ENCODE assay signal across 22 mouse cellular contexts in genomic region chr5:98815269-98815668, GRCm38 (mm10). TPM values are rescaled to one million over a fixed set of nuclear protein-coding genes. Genes with fewer than 3 reads are reported as not detected.
A peak's percentile ranks its signal among the peaks of the same experiment; 100 is the strongest.
DNase-seq lines count a peak whose midpoint lies in the region; ATAC-seq and TF ChIP-seq lines count a peak whose summit lies in the region.
"Had no signal": no experiment of that assay in that cellular context is flagged by ENCODE, and none has a peak within 500 bp of the region (broad histone marks: within the 10 kb centered on the region; RNA-seq: fewer than 3 reads in every experiment).

No protein-coding gene starts in this region.

- H3K9me3 ChIP-seq in lung, embryonic 14.5 days (ENCODE audit: low read depth, low read length), result no peaks in the 10 kb centered on the region
- peaks cover 2% of the 10 kb centered on the region; the same call in 1 of the 2 replicates for H3K9me3 ChIP-seq in lung, embryonic 16.5 days (ENCODE audit: control insufficient read depth, low read length)
- no peaks in the 10 kb centered on the region for H3K9me3 ChIP-seq in lung, postnatal 0 days (ENCODE audit: low read length)

- no peaks in the 10 kb centered on the region for H3K36me3 ChIP-seq in lung, embryonic 14.5 days (ENCODE audit: insufficient read depth)
- H3K36me3 ChIP-seq in lung, embryonic 16.5 days (ENCODE audit: control insufficient read depth, insufficient read depth, low read length), result no peaks in the 10 kb centered on the region
- H3K36me3 ChIP-seq in lung, postnatal 0 days (ENCODE audit: insufficient read depth, low read length), result no peaks in the 10 kb centered on the region
- H3K36me3 ChIP-seq: G1E had no signal

- no peak overlapping the region for H3K4me3 ChIP-seq in lung, embryonic 14.5 days (ENCODE audit: low read depth, low read length)
- H3K4me3 ChIP-seq in lung, embryonic 16.5 days (ENCODE audit: low read length), result no peak overlapping the region
- no peak overlapping the region for H3K4me3 ChIP-seq in lung, adult 2 months (replicated peaks; ENCODE audit: extremely low read depth, low read depth, low read length)
- no peak overlapping the region for H3K4me3 ChIP-seq in lung, postnatal 0 days (ENCODE audit: low read depth, low read length)

- 81% methylated on average over 1 of the region's 1 CpGs for WGBS in lung, embryonic 14.5 days
- 43% methylated on average over 1 of the region's 1 CpGs for WGBS in lung, embryonic 16.5 days
- 50% methylated on average over 1 of the region's 1 CpGs for WGBS in lung, adult 2 months
- WGBS in lung, postnatal 0 days, result 55% methylated on average over 1 of the region's 1 CpGs

- TF ChIP-seq POLR2A in lung, adult 2 months (IDR thresholded peaks at IDR 0.05; ENCODE audit: borderline replicate concordance, extremely low read depth, low read depth, low read length), result no peak

- H3K9ac ChIP-seq in lung, embryonic 14.5 days, result no peak overlapping the region
- H3K9ac ChIP-seq in lung, embryonic 16.5 days (ENCODE audit: low read length), result no peak overlapping the region
- no peak overlapping the region for H3K9ac ChIP-seq in lung, postnatal 0 days (replicated peaks; ENCODE audit: low read depth)

- peak; percentile 27 for DNase-seq in lung, embryonic 14.5 days
- no peak for DNase-seq in lung, postnatal 25 days (ENCODE audit: low spot score)
- no peak for DNase-seq in lung, adult 2 months
- DNase-seq in lung, postnatal 0 days (ENCODE audit: low spot score), result peak; percentile 52
- no peak for DNase-seq in lung, postnatal 14 days
- DNase-seq: adrenal gland, adult 2 months; adrenal gland, adult 8-10 months; adrenal gland, postnatal 10 days; adrenal gland, postnatal 14 days; adrenal gland, postnatal 25 days; adrenal gland, postnatal 36 days; B cell, adult 2 months; cerebellum, adult 11 months; cerebellum, adult 11-12 months; cerebellum, adult 18-20 months had no signal

- TF ChIP-seq CTCF in lung, embryonic 14.5 days (IDR thresholded peaks at IDR 0.05; ENCODE audit: low read depth), result no peak
- no peak for TF ChIP-seq CTCF in lung, adult 2 months (IDR thresholded peaks at IDR 0.05; ENCODE audit: insufficient read depth, low read length)
- no peak for TF ChIP-seq CTCF in lung, postnatal 0 days (IDR thresholded peaks at IDR 0.05)

- TF ChIP-seq EP300 in lung, postnatal 0 days (IDR thresholded peaks at IDR 0.05), result peak; percentile 38

- no peak for ATAC-seq in lung, embryonic 14.5 days (ENCODE audit: insufficient read depth)
- peak; percentile 75; the same call in 1 of the 2 replicates for ATAC-seq in lung, embryonic 16.5 days (ENCODE audit: low read depth)
- ATAC-seq in lung, postnatal 0 days, result no peak
- ATAC-seq: activated CD4-positive, CD25-positive, alpha-beta regulatory T cell, adult 4 months; CD4-positive, CD25-positive, alpha-beta regulatory T cell, adult 4 months; Patski had no signal

- H3K4me1 ChIP-seq in lung, embryonic 14.5 days (ENCODE audit: insufficient read depth), result no peaks in the 10 kb centered on the region
- no peaks in the 10 kb centered on the region for H3K4me1 ChIP-seq in lung, embryonic 16.5 days (replicated peaks; ENCODE audit: control insufficient read depth, insufficient read depth, low read length)
- no peaks in the 10 kb centered on the region; the same call in 1 of the 2 replicates for H3K4me1 ChIP-seq in lung, adult 2 months (ENCODE audit: control insufficient read depth, insufficient read depth, low read length)
- no peaks in the 10 kb centered on the region for H3K4me1 ChIP-seq in lung, postnatal 0 days (ENCODE audit: insufficient read depth, low read depth, low read length)

- no peak overlapping the region for H3K4me2 ChIP-seq in lung, embryonic 14.5 days
- H3K4me2 ChIP-seq in lung, embryonic 16.5 days (ENCODE audit: low read depth, low read length), result no peak overlapping the region
- H3K4me2 ChIP-seq in lung, postnatal 0 days (replicated peaks; ENCODE audit: low read depth, low read length), result no peak overlapping the region

- H3K27ac ChIP-seq in lung, embryonic 14.5 days (ENCODE audit: low read depth), result no peak overlapping the region
- H3K27ac ChIP-seq in lung, embryonic 16.5 days (ENCODE audit: low read length), result no peak overlapping the region
- no peak overlapping the region for H3K27ac ChIP-seq in lung, postnatal 0 days (ENCODE audit: low read length)

- H3K27me3 ChIP-seq in lung, embryonic 14.5 days (ENCODE audit: insufficient read depth, low read length), result no peaks in the 10 kb centered on the region
- no peaks in the 10 kb centered on the region for H3K27me3 ChIP-seq in lung, embryonic 16.5 days (ENCODE audit: control insufficient read depth, insufficient read depth, low read depth, low read length)
- no peaks in the 10 kb centered on the region for H3K27me3 ChIP-seq in lung, postnatal 0 days (replicated peaks; ENCODE audit: insufficient read depth, low read length)
- H3K27me3 ChIP-seq: CH12.LX, Patski had no signal

RNA-seq across cellular contexts. Expression of gene Bmp3, which starts 38.9 kb away (rescaled TPM):
- polyA plus RNA-seq in lung, embryonic 14.5 days (2014; fragmentation: Nextera tagmentation; extraction: Ambion mirVana), result 11.2 and 11.6 TPM in 2 replicates
- polyA plus RNA-seq in lung, embryonic 16.5 days (2015; fragmentation: Nextera tagmentation; extraction: Ambion mirVana), result 5.5 and 7.3 TPM in 2 replicates
- polyA plus RNA-seq in lung, adult 2 months (2012; rRNA removed), result 33.3 and 34.6 TPM in 2 replicates
- 6.8 and 10.8 TPM in 2 replicates for polyA plus RNA-seq in lung, postnatal 0 days (2015; fragmentation: Nextera tagmentation; extraction: Ambion mirVana)
- polyA plus RNA-seq: activated CD4-positive, CD25-positive, alpha-beta regulatory T cell, adult 4 months; C2C12; G1E had no signal

Comparison
In these comparisons a context has a peak if more than half of its experiments do, and no peak if none do; other contexts are left out.
1. DNase-seq: peak in lung, embryonic 14.5 days (single experiment) and lung, postnatal 0 days (single experiment); none in lung, postnatal 25 days (single experiment), lung, adult 2 months (single experiment) and lung, postnatal 14 days (single experiment).